Mouse (Mus musculus) forebrain, embryonic 15.5 days (tissue): ENCODE measurements around the gene Crybg3. TPM values are rescaled to one million over a fixed set of nuclear protein-coding genes. Genes with fewer than 3 reads are reported as not detected.
A peak's percentile ranks its signal among the peaks of the same experiment; 100 is the strongest.

Experiments used
- ATAC-seq: fragments of 200-750 bp; cut with Nextera tagmentation; replicated peaks from 2 replicates; pipeline ENCODE4 v1.8.0; 2017; ENCODE audit warnings: mild to moderate bottlenecking, moderate TSS enrichment, moderate library complexity
- H3K27ac ChIP-seq: fragments of 300-500 bp; sonication (generic); replicated peaks from 2 replicates; pipeline ENCODE4 v1.5.1; 2015; ENCODE audit warnings: mild to moderate bottlenecking, inconsistent platforms
- H3K27me3 ChIP-seq: fragments of 300-500 bp; sonication (generic); 2 replicates; pipeline ENCODE4 v1.6.1; 2015; ENCODE audit warnings: inconsistent platforms
- H3K36me3 ChIP-seq: fragments of 300-500 bp; sonication (generic); 2 replicates; pipeline ENCODE4 v1.6.1; 2015; ENCODE audit warnings: mild to moderate bottlenecking, inconsistent platforms
- H3K4me1 ChIP-seq: fragments of 300-500 bp; sonication (generic); 2 replicates; pipeline ENCODE4 v1.6.1; 2015; ENCODE audit warnings: inconsistent platforms
- H3K4me2 ChIP-seq: fragments of 300-500 bp; sonication (generic); replicated peaks from 2 replicates; pipeline ENCODE4 v1.6.1; 2015; ENCODE audit warnings: mild to moderate bottlenecking, inconsistent platforms
- H3K4me3 ChIP-seq: fragments of 300-500 bp; sonication (generic); 2 replicates; pipeline ENCODE4 v1.5.1; 2015; ENCODE audit warnings: mild to moderate bottlenecking, inconsistent platforms
- H3K9ac ChIP-seq: fragments of 300-500 bp; sonication (generic); replicated peaks from 2 replicates; pipeline ENCODE4 v1.6.1; 2015; ENCODE audit warnings: mild to moderate bottlenecking, inconsistent platforms
- H3K9me3 ChIP-seq: fragments of 300-500 bp; sonication (generic); 2 replicates; pipeline ENCODE4 v1.6.1; 2016; ENCODE audit warnings: inconsistent platforms
- WGBS: fragments of 180-500 bp; shearing (Covaris S2); methylation state at CpG from one replicate; pipeline ENCODE4 v1.1.7; 2015; ENCODE audit warnings: mixed read lengths; 5-methylcytosine and 5-hydroxymethylcytosine counted together
- polyA plus RNA-seq: library from polyadenylated mRNA; unstranded; fragments of >200 nt; fragmentation: Nextera tagmentation; extraction: Ambion mirVana; gene quantifications from 2 replicates; pipeline ENCODE4 v1.2.1, GENCODE M21; 2015

The Crybg3 gene
- polyA plus RNA-seq, 1 experiment from 2014 or later: 2.2 TPM

GRCm38 (mm10) chr16:59570807-59571206 lies 30.0 kb downstream of the Crybg3 start:
- Histone ChIP-seq H3K4me1 (no peaks in the 10 kb centered on the region), H3K9ac (no peak overlapping the region), H3K27ac (no peak overlapping the region), H3K9me3 (no peaks in the 10 kb centered on the region), H3K4me3 (no peak overlapping the region), H3K27me3 (no peaks in the 10 kb centered on the region), H3K36me3 (no peaks in the 10 kb centered on the region), H3K4me2 (no peak overlapping the region)
- no peak for ATAC-seq
- WGBS: 94% methylated on average over 8 of the region's 8 CpGs

- Histone ChIP-seq H3K27me3 (no peaks in the 10 kb centered on the region), H3K36me3 (no peaks in the 10 kb centered on the region), H3K9ac (no peak overlapping the region), H3K9me3 (no peaks in the 10 kb centered on the region), H3K4me2 (no peak overlapping the region), H3K27ac (no peak overlapping the region), H3K4me1 (no peaks in the 10 kb centered on the region), H3K4me3 (no peak overlapping the region)
- 68% methylated on average over 8 of the region's 8 CpGs for WGBS
- no peak for ATAC-seq
These were observed 30.9 kb downstream of the Crybg3 start for GRCm38 (mm10) chr16:59569837-59570236.

- 61% methylated on average over 10 of the region's 10 CpGs for WGBS
- Histone ChIP-seq H3K4me1 (no peaks in the 10 kb centered on the region), H3K4me3 (no peak overlapping the region), H3K9ac (no peak overlapping the region), H3K27ac (peak overlapping the region; percentile 5; the same call in 1 of the 2 replicates), H3K36me3 (no peaks in the 10 kb centered on the region), H3K27me3 (no peaks in the 10 kb centered on the region), H3K4me2 (no peak overlapping the region), H3K9me3 (no peaks in the 10 kb centered on the region)
- no peak for ATAC-seq
These were observed 32.9 kb downstream of the Crybg3 start for GRCm38 (mm10) chr16:59567721-59568381.

GRCm38 (mm10) chr16:59566437-59566836 lies 34.3 kb downstream of the Crybg3 start:
- H3K36me3 ChIP-seq: no peaks in the 10 kb centered on the region
- ATAC-seq: no peak
- H3K4me3 ChIP-seq: no peak overlapping the region
- H3K9ac ChIP-seq: no peak overlapping the region
- no peak overlapping the region for H3K27ac ChIP-seq
- no peaks in the 10 kb centered on the region for H3K27me3 ChIP-seq
- no peaks in the 10 kb centered on the region for H3K4me1 ChIP-seq
- H3K9me3 ChIP-seq: no peaks in the 10 kb centered on the region
- whole genome bisulfite sequencing: 83% methylated on average over 4 of the region's 4 CpGs
- H3K4me2 ChIP-seq: no peak overlapping the region

- Histone ChIP-seq H3K27me3 (no peaks in the 10 kb centered on the region), H3K9me3 (no peaks in the 10 kb centered on the region), H3K4me3 (no peak overlapping the region), H3K27ac (no peak overlapping the region), H3K4me1 (no peaks in the 10 kb centered on the region), H3K9ac (no peak overlapping the region), H3K36me3 (no peaks in the 10 kb centered on the region), H3K4me2 (no peak overlapping the region)
- ATAC-seq: no peak
- WGBS: 69% methylated on average over 2 of the region's 2 CpGs
These were observed 35.1 kb downstream of the Crybg3 start for GRCm38 (mm10) chr16:59565631-59566030.

- Histone ChIP-seq H3K4me1 (no peaks in the 10 kb centered on the region), H3K4me3 (no peak overlapping the region), H3K9ac (no peak overlapping the region), H3K4me2 (no peak overlapping the region), H3K27ac (no peak overlapping the region), H3K27me3 (no peaks in the 10 kb centered on the region), H3K36me3 (no peaks in the 10 kb centered on the region), H3K9me3 (no peaks in the 10 kb centered on the region)
- 80% methylated on average over 5 of the region's 5 CpGs for WGBS
- no peak for ATAC-seq
These were observed 36.8 kb downstream of the Crybg3 start for GRCm38 (mm10) chr16:59564025-59564424.

- H3K4me1 ChIP-seq: no peaks in the 10 kb centered on the region
- no peaks in the 10 kb centered on the region for H3K36me3 ChIP-seq
- no peak overlapping the region for H3K27ac ChIP-seq
- 90% methylated on average over 22 of the region's 22 CpGs for WGBS
- H3K4me3 ChIP-seq: no peak overlapping the region
- no peak overlapping the region for H3K4me2 ChIP-seq
- H3K9ac ChIP-seq: no peak overlapping the region
- no peaks in the 10 kb centered on the region for H3K27me3 ChIP-seq
- no peak for ATAC-seq
- no peaks in the 10 kb centered on the region for H3K9me3 ChIP-seq
These were observed 41.2 kb downstream of the Crybg3 start for GRCm38 (mm10) chr16:59559300-59560200.

- Histone ChIP-seq H3K36me3 (no peaks in the 10 kb centered on the region), H3K27me3 (no peaks in the 10 kb centered on the region), H3K4me2 (no peak overlapping the region), H3K9me3 (no peaks in the 10 kb centered on the region), H3K4me1 (no peaks in the 10 kb centered on the region), H3K4me3 (no peak overlapping the region), H3K27ac (no peak overlapping the region), H3K9ac (no peak overlapping the region)
- 92% methylated on average over 10 of the region's 10 CpGs for WGBS
- ATAC-seq: no peak
These were observed 41.9 kb downstream of the Crybg3 start for GRCm38 (mm10) chr16:59558916-59559299.

GRCm38 (mm10) chr16:59553490-59554161 lies 47.2 kb downstream of the Crybg3 start:
- ATAC-seq: no peak
- H3K36me3 ChIP-seq: no peaks in the 10 kb centered on the region
- WGBS: 85% methylated on average over 12 of the region's 12 CpGs
- no peak overlapping the region for H3K9ac ChIP-seq
- H3K27me3 ChIP-seq: no peaks in the 10 kb centered on the region
- H3K27ac ChIP-seq: no peak overlapping the region
- peaks cover under 1% of the 10 kb centered on the region; the same call in 1 of the 2 replicates for H3K4me1 ChIP-seq
- no peak overlapping the region for H3K4me3 ChIP-seq
- H3K9me3 ChIP-seq: no peaks in the 10 kb centered on the region
- no peak overlapping the region for H3K4me2 ChIP-seq

GRCm38 (mm10) chr16:59551507-59551906 lies 49.3 kb downstream of the Crybg3 start:
- ATAC-seq: no peak
- Histone ChIP-seq H3K27me3 (no peaks in the 10 kb centered on the region), H3K4me1 (peaks cover 18% of the 10 kb centered on the region), H3K4me2 (no peak overlapping the region), H3K9ac (no peak overlapping the region), H3K36me3 (no peaks in the 10 kb centered on the region), H3K27ac (no peak overlapping the region), H3K4me3 (no peak overlapping the region), H3K9me3 (no peaks in the 10 kb centered on the region)
- WGBS: 87% methylated on average over 5 of the region's 5 CpGs

- Histone ChIP-seq H3K4me3 (no peak overlapping the region), H3K27me3 (no peaks in the 10 kb centered on the region), H3K9me3 (no peaks in the 10 kb centered on the region), H3K9ac (no peak overlapping the region), H3K4me1 (peaks cover 18% of the 10 kb centered on the region), H3K4me2 (no peak overlapping the region), H3K36me3 (no peaks in the 10 kb centered on the region), H3K27ac (no peak overlapping the region)
- 84% methylated on average over 15 of the region's 15 CpGs for WGBS
- ATAC-seq: peak; percentile 65; the same call in 1 of the 2 replicates
These were observed 51.1 kb downstream of the Crybg3 start for GRCm38 (mm10) chr16:59549631-59550030.

- H3K27me3 ChIP-seq: no peaks in the 10 kb centered on the region
- no peaks in the 10 kb centered on the region for H3K36me3 ChIP-seq
- no peak overlapping the region for H3K4me2 ChIP-seq
- no peak overlapping the region for H3K9ac ChIP-seq
- H3K4me3 ChIP-seq: no peak overlapping the region
- WGBS: 79% methylated on average over 4 of the region's 4 CpGs
- H3K9me3 ChIP-seq: no peaks in the 10 kb centered on the region
- peaks cover 18% of the 10 kb centered on the region for H3K4me1 ChIP-seq
- ATAC-seq: peak; percentile 36; the same call in 1 of the 2 replicates
- H3K27ac ChIP-seq: peak overlapping the region; percentile 65; the same call in 1 of the 2 replicates
These were observed 52.2 kb downstream of the Crybg3 start for GRCm38 (mm10) chr16:59548582-59548947.
